Mouse (Mus musculus) lung, adult 2 months (tissue): ENCODE data around the gene Slc16a11.

ENCODE experiments used
- CTCF ChIP-seq: fragments of 200-500 bp; IDR thresholded peaks from 2 replicates; pipeline ENCODE4 v1.5.1; 2011; ENCODE audit warnings: mild to moderate bottlenecking, low read length, control low read depth; ENCODE audit not compliant: insufficient read depth
- POLR2A ChIP-seq: fragments of 200-500 bp; IDR thresholded peaks from 2 replicates; pipeline ENCODE4 v1.6.1; 2011; ENCODE audit warnings: low read depth, mild to moderate bottlenecking, control low read depth, low read length, borderline replicate concordance; ENCODE audit errors: extremely low read depth

DNA sequence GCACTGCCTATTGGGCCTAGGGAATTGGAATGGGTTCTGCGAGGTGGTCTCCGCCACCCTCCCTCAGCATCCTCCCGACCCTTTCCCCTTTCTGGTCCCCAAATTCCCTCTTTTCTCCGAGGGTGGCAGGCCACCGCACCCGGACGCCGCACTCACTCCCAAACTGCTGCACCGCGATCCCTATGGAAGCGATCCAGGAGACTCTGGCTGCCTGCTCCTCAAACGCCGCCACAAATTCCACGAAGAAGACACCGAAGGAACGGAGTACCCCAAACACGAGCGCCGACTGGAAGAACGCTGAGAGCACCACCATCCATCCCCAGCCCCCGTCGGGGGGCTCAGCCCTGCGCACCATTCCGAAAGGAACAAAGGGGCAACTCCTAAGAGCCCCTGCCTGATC, 7.8 kb downstream of the Slc16a11 start:
- TF ChIP-seq CTCF (no peak), POLR2A (no peak)
